Mouse (Mus musculus) E14TG2a.4 (cell line): ENCODE measurements around the gene Pitpnb.

Source experiments
- CTCF ChIP-seq: conservative IDR thresholded peaks from 2 replicates; pipeline ENCODE4 v1.5.1; 2014; ENCODE audit warnings: low read length
- POU5F1 ChIP-seq: IDR thresholded peaks from 2 replicates; pipeline ENCODE4 v1.6.1; 2014; ENCODE audit warnings: low read length, borderline replicate concordance

GRCm38 (mm10) chr5:111361058-111361457 is 30.5 kb downstream of the Pitpnb start:
- TF ChIP-seq CTCF (no peak), POU5F1 (no peak)
